Mouse (Mus musculus): ENCODE data around the gene Hist2h2ac. TPM values are rescaled to one million over a fixed set of nuclear protein-coding genes. Genes with fewer than 3 reads are reported as not detected.
A peak's percentile ranks its signal among the peaks of the same experiment; 100 is the strongest.
"Not testable (repeated sequence)": the region's sequence is repeated elsewhere in the genome, so short reads cannot be mapped to it uniquely, and the experiment has no call there.

Gene Hist2h2ac
- total RNA-seq, 4 experiments from 2014 or later, result 26.7 to 37.7 (median 31.8) TPM

- no peak for DNase-seq (ENCODE audit: low spot score in 2 of 2)
These were observed 9.7 kb upstream of the Hist2h2ac start for GRCm38 (mm10) chr3:96230404-96230803.

GRCm38 (mm10) chr3:96228828-96229227, 8.1 kb upstream of the Hist2h2ac start:
- DNase-seq (ENCODE audit: low spot score in 2 of 2), result no peak

- DNase-seq (ENCODE audit: low spot score in 2 of 2), result no peak
These were observed 6.3 kb upstream of the Hist2h2ac start for GRCm38 (mm10) chr3:96226695-96227648.

- no peak for DNase-seq (ENCODE audit: low spot score in 2 of 2)
These were observed 4.7 kb upstream of the Hist2h2ac start for GRCm38 (mm10) chr3:96225421-96225820.

- DNase-seq (ENCODE audit: low spot score in 2 of 2), result no peak
These were observed 2.1 kb upstream of the Hist2h2ac start for GRCm38 (mm10) chr3:96222774-96223173.

- no peak for DNase-seq (ENCODE audit: low spot score in 2 of 2)
These were observed 959 bp upstream of the Hist2h2ac start for GRCm38 (mm10) chr3:96221640-96222038.

GRCm38 (mm10) chr3:96220131-96220764, 432 bp downstream of the Hist2h2ac start:
- DNase-seq (ENCODE audit: low spot score in 2 of 2), result not testable (repeated sequence)

- DNase-seq (ENCODE audit: low spot score in 2 of 2), result peak; percentile 78 to 81
These were observed 984 bp downstream of the Hist2h2ac start, which contains the start of the genes Bola1 and Hist2h2ab for GRCm38 (mm10) chr3:96219661-96220130. Gene Bola1, minus strand, starts transcription at chr3:96219709. Gene Hist2h2ab, plus strand, starts transcription at chr3:96219865.

- no peak for DNase-seq (ENCODE audit: low spot score in 2 of 2)
These were observed 1.5 kb downstream of the Hist2h2ac start for GRCm38 (mm10) chr3:96219191-96219641.

GRCm38 (mm10) chr3:96209242-96209641, 11.4 kb downstream of the Hist2h2ac start:
- no peak for DNase-seq (ENCODE audit: low spot score in 2 of 2)

GRCm38 (mm10) chr3:96207819-96208218, 12.9 kb downstream of the Hist2h2ac start:
- DNase-seq (ENCODE audit: low spot score in 2 of 2), result no peak

GRCm38 (mm10) chr3:96199731-96200130, 20.9 kb downstream of the Hist2h2ac start:
- DNase-seq (ENCODE audit: low spot score in 2 of 2), result no peak

GRCm38 (mm10) chr3:96198601-96199251, 22.0 kb downstream of the Hist2h2ac start:
- not testable (repeated sequence) for DNase-seq (ENCODE audit: low spot score in 2 of 2)

- DNase-seq (ENCODE audit: low spot score in 2 of 2), result no peak
These were observed 22.5 kb downstream of the Hist2h2ac start for GRCm38 (mm10) chr3:96198181-96198580.

GRCm38 (mm10) chr3:96197129-96197749, 23.4 kb downstream of the Hist2h2ac start:
- DNase-seq (ENCODE audit: low spot score in 2 of 2), result peak; percentile 85 to 91

GRCm38 (mm10) chr3:96196437-96197128, 24.1 kb downstream of the Hist2h2ac start:
- DNase-seq (ENCODE audit: low spot score in 2 of 2), result no peak

- DNase-seq (ENCODE audit: low spot score in 2 of 2), result no peak
These were observed 24.9 kb downstream of the Hist2h2ac start for GRCm38 (mm10) chr3:96195616-96196313.

- no peak for DNase-seq (ENCODE audit: low spot score in 2 of 2)
These were observed 25.7 kb downstream of the Hist2h2ac start for GRCm38 (mm10) chr3:96194966-96195365.

- no peak for DNase-seq (ENCODE audit: low spot score in 2 of 2)
These were observed 27.7 kb downstream of the Hist2h2ac start for GRCm38 (mm10) chr3:96192977-96193376.

GRCm38 (mm10) chr3:96182382-96182776, 38.3 kb downstream of the Hist2h2ac start:
- no peak for DNase-seq (ENCODE audit: low spot score in 2 of 2)

All from left cerebral cortex, adult 8-10 months (tissue).